Mouse (Mus musculus) ES-E14 (cell line): ENCODE results near the gene Sipa1l3. TPM values are rescaled to one million over a fixed set of nuclear protein-coding genes. Genes with fewer than 3 reads are reported as not detected.

Source experiments
- DNase-seq: peaks from one replicate; pipeline ENCODE4 v3.0.0-alpha.2; 2013; ENCODE audit warnings: low read depth, low spot score
- H3K27ac ChIP-seq: 2 replicates; pipeline ENCODE4 v1.5.1; 2012; ENCODE audit warnings: low read depth, mild to moderate bottlenecking, low read length, moderate library complexity, mixed read lengths; ENCODE audit not compliant: poor library complexity, insufficient read depth, severe bottlenecking
- H3K36me3 ChIP-seq: 2 replicates; pipeline ENCODE4 v1.6.1; 2012; ENCODE audit warnings: mild to moderate bottlenecking, low read length, moderate library complexity, mixed read lengths; ENCODE audit not compliant: control insufficient read depth, poor library complexity, insufficient read depth, severe bottlenecking
- H3K4me1 ChIP-seq, 2 experiments: fragments of 150-350 bp in 1 of 2; sonication (generic) in 1 of 2; 2 replicates each; pipeline ENCODE4 v1.6.1; 2012; ENCODE audit warnings: low read length in 2 of 2, mild to moderate bottlenecking in 1 of 2, mixed read lengths in 1 of 2; ENCODE audit not compliant: control insufficient read depth in 2 of 2, insufficient read depth in 2 of 2, poor library complexity in 1 of 2
- H3K4me3 ChIP-seq, 2 experiments: fragments of 150-350 bp in 1 of 2; sonication (generic) in 1 of 2; 2 replicates each; pipeline ENCODE4 v1.5.1; 2012; ENCODE audit warnings: low read length in 2 of 2, low read depth in 1 of 2, mild to moderate bottlenecking in 1 of 2, mixed read lengths in 1 of 2; ENCODE audit not compliant: insufficient read depth in 1 of 2, poor library complexity in 1 of 2, severe bottlenecking in 1 of 2
- H3K9ac ChIP-seq: 2 replicates; pipeline ENCODE4 v1.6.1; 2012; ENCODE audit warnings: low read depth, mild to moderate bottlenecking, low read length, mixed read lengths; ENCODE audit not compliant: poor library complexity, insufficient read depth, severe bottlenecking
- H3K9me3 ChIP-seq: fragments of 150-350 bp; sonication (generic); 2 replicates; pipeline ENCODE4 v1.6.1; 2012; ENCODE audit warnings: low read depth, mild to moderate bottlenecking, low read length; ENCODE audit not compliant: control insufficient read depth, insufficient read depth
- CHD2 ChIP-seq: IDR thresholded peaks from 2 replicates; pipeline ENCODE4 v1.6.1; 2014; ENCODE audit warnings: mild to moderate bottlenecking, low read depth, low read length, inconsistent platforms
- HCFC1 ChIP-seq: IDR thresholded peaks from 2 replicates; pipeline ENCODE4 v1.6.1; 2012; ENCODE audit warnings: low read length, inconsistent platforms, borderline replicate concordance; ENCODE audit not compliant: insufficient read depth
- MAFK ChIP-seq: IDR thresholded peaks from 2 replicates; pipeline ENCODE4 v1.6.1; 2014; ENCODE audit warnings: mild to moderate bottlenecking, low read depth, low read length, inconsistent platforms; ENCODE audit not compliant: insufficient read depth
- ZC3H11A ChIP-seq: IDR thresholded peaks from 2 replicates; pipeline ENCODE4 v1.6.1; 2012; ENCODE audit warnings: low read depth, mild to moderate bottlenecking, inconsistent platforms, low read length, borderline replicate concordance
- ZNF384 ChIP-seq: IDR thresholded peaks from 2 replicates; pipeline ENCODE4 v1.6.1; 2012; ENCODE audit warnings: low read depth, low read length, inconsistent platforms
- in situ Hi-C, 2 experiments: fragments of 600-800 bp; cut with MboI; formaldehyde crosslinking; loops; one replicate each; pipeline ENCODE4 v1.15.1; 2025; ENCODE audit warnings: low sequenced_read_pairs in 2 of 2, inconsistent platforms in 1 of 2; ENCODE audit not compliant: unreplicated experiment in 2 of 2
- total RNA-seq: library from RNA; depleted of rRNA; stranded (reverse); fragments of 300-350 nt; gene quantifications from 2 replicates; pipeline ENCODE4 v1.2.3, GENCODE M21; 2012

The Sipa1l3 gene
- total RNA-seq, 1 experiment: 27.5 TPM

- Histone ChIP-seq H3K4me1 (peaks cover 2 to 3% of the 10 kb centered on the region in 2 experiments; a peak in 2 of 4 replicates), H3K9me3 (no peaks in the 10 kb centered on the region), H3K9ac (no peak overlapping the region), H3K27ac (no peak overlapping the region), H3K4me3 (no peak overlapping the region), H3K36me3 (peaks cover 3% of the 10 kb centered on the region; the same call in 1 of the 2 replicates)
- no peak for DNase-seq
- in situ Hi-C loops: loop anchor here (5.0 to 10.0 kb wide), 2 partner anchors 126 to 138 kb away; no protein-coding TSS in a partner anchor
- no peak for TF ChIP-seq ZC3H11A
These were observed 2.4 kb upstream of the Sipa1l3 start for GRCm38 (mm10) chr7:29520794-29521193.

DNA sequence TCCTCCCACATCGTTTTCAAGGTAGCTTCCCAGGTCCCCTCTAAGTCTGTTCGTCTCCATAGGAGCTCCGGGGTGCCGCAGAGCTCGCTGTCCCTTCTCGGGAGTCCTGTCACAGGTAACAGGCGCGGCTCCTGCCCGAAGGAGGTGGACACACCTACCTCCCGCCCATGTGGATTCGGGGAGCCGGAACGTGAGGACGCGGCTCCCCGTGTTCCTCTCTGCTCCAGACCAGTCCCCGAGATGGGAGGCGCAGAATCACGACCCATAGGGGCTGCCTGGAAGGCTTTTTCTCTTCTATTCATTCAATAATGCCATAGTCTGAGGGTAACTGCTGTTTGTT is 740 bp upstream of the Sipa1l3 start:
- in situ Hi-C loops: no loop called here
- DNase-seq: no peak
- Histone ChIP-seq H3K4me1 (peaks cover 5 to 7% of the 10 kb centered on the region in 2 experiments; a peak in 3 of 4 replicates), H3K27ac (0 out of 2 replicates have a peak overlapping the region, but pooled peaks have one; percentile 82), H3K9me3 (no peaks in the 10 kb centered on the region), H3K9ac (peak overlapping the region; percentile 88), H3K36me3 (peaks cover 3% of the 10 kb centered on the region; the same call in 1 of the 2 replicates), H3K4me3 (peak overlapping the region; percentile 97 to 98)
- TF ChIP-seq ZC3H11A: no peak
- no peak for TF ChIP-seq HCFC1
- no peak for TF ChIP-seq ZNF384
- TF ChIP-seq MAFK: no peak
- no peak for TF ChIP-seq CHD2

GRCm38 (mm10) chr7:29518054-29518420 is 404 bp downstream of the Sipa1l3 start:
- in situ Hi-C loops: no loop called here
- peak overlapping the region; percentile 87 for H3K9ac ChIP-seq
- H3K4me3 ChIP-seq: peak overlapping the region; percentile 97 to 98
- no peak for TF ChIP-seq ZC3H11A
- no peak for TF ChIP-seq HCFC1
- no peak for TF ChIP-seq ZNF384
- TF ChIP-seq CHD2: no peak
- TF ChIP-seq MAFK: no peak
- DNase-seq: no peak
- no peak overlapping the region for H3K27ac ChIP-seq
- no peaks in the 10 kb centered on the region for H3K9me3 ChIP-seq
- H3K4me1 ChIP-seq: peaks cover 5 to 15% of the 10 kb centered on the region in 2 experiments; a peak in 3 of 4 replicates
- peaks cover 3% of the 10 kb centered on the region; the same call in 1 of the 2 replicates for H3K36me3 ChIP-seq

GRCm38 (mm10) chr7:29517178-29517577 is 1.3 kb downstream of the Sipa1l3 start:
- Histone ChIP-seq H3K27ac (no peak overlapping the region), H3K4me3 (0 out of 4 replicates have a peak overlapping the region, but pooled peaks of 1 of the 2 experiments have one; percentile 98), H3K4me1 (peaks cover 5 to 20% of the 10 kb centered on the region in 2 experiments; a peak in 3 of 4 replicates), H3K9ac (no peak overlapping the region), H3K36me3 (peaks cover 3% of the 10 kb centered on the region; the same call in 1 of the 2 replicates), H3K9me3 (no peaks in the 10 kb centered on the region)
- DNase-seq: no peak
- in situ Hi-C loops: no loop called here
- no peak for TF ChIP-seq ZNF384

GRCm38 (mm10) chr7:29515652-29516051 is 2.8 kb downstream of the Sipa1l3 start:
- Histone ChIP-seq H3K4me3 (no peak overlapping the region), H3K9me3 (no peaks in the 10 kb centered on the region), H3K9ac (no peak overlapping the region), H3K27ac (no peak overlapping the region), H3K4me1 (peaks cover 5 to 32% of the 10 kb centered on the region in 2 experiments), H3K36me3 (peaks cover 3% of the 10 kb centered on the region; the same call in 1 of the 2 replicates)
- in situ Hi-C loops: no loop called here
- no peak for TF ChIP-seq HCFC1
- no peak for TF ChIP-seq MAFK
- TF ChIP-seq CHD2: no peak
- TF ChIP-seq ZNF384: no peak
- no peak for DNase-seq
